Mouse (Mus musculus) brain, embryonic 14.5 days (tissue): ENCODE results near the gene Pcca.

ENCODE experiments used
- CTCF ChIP-seq: fragments of 200-500 bp; IDR thresholded peaks from 2 replicates; pipeline ENCODE4 v1.5.1; 2012; ENCODE audit warnings: inconsistent platforms, mild to moderate bottlenecking, moderate library complexity, borderline replicate concordance; ENCODE audit not compliant: insufficient read depth, insufficient read length; ENCODE audit errors: extremely low read depth
- POLR2A ChIP-seq: fragments of 200-500 bp; IDR thresholded peaks from 2 replicates; pipeline ENCODE4 v1.6.1; 2012; ENCODE audit warnings: mild to moderate bottlenecking, inconsistent platforms, borderline replicate concordance; ENCODE audit not compliant: poor library complexity, insufficient read depth, insufficient read length, severe bottlenecking; ENCODE audit errors: extremely low read depth

GRCm38 (mm10) chr14:122720989-122721388 is 186.9 kb downstream of the Pcca start:
- TF ChIP-seq CTCF: no peak
- no peak for TF ChIP-seq POLR2A
